Mouse (Mus musculus) splenic B cell, adult 2 months (primary cell): Measurements from ENCODE around the gene Ptma.

Experiments used
- DNase-seq: peaks from one replicate; pipeline ENCODE4 v3.0.0-alpha.2; 2011; ENCODE audit warnings: low read depth, low spot score
- H3K27me3 ChIP-seq: 2 replicates; pipeline ENCODE4 v1.6.1; 2012; ENCODE audit warnings: mild to moderate bottlenecking, low read length, moderate library complexity, mixed read lengths; ENCODE audit not compliant: control insufficient read depth, poor library complexity, insufficient read depth, severe bottlenecking
- H3K36me3 ChIP-seq: 2 replicates; pipeline ENCODE4 v1.6.1; 2012; ENCODE audit warnings: mild to moderate bottlenecking, low read length, moderate library complexity, mixed read lengths; ENCODE audit not compliant: control insufficient read depth, poor library complexity, insufficient read depth, severe bottlenecking

Gene Ptma

DNA sequence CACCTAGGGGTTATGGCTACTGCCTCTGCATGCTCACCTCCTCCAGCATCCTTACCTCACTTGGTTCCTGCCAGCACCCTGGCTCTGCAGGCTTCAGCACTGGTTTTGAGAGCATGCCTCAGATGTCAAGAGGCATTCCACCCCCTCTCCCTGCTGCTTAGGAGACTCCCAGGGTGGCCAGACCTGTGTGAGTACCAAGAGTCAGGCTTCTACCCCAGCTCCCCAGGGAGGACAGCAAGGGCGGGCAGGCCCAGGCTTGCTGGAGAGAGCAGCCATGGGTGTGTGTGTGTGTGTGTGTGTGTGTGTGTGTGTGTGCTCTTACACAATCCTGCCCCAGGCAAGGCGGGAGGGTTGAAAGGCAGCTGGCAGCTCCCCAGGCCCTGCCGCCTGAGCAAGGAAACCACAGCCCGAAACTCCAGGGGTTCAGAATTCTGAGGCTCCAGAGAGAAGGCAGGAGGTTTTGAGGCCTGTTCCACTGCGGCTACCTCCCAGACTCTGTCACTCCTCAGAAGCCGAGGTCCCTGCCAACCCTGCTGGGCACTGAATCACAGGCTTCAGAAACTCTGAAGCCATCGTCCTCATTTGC is 4.1 kb upstream of the Ptma start:
- no peaks in the 10 kb centered on the region for H3K36me3 ChIP-seq
- no peaks in the 10 kb centered on the region for H3K27me3 ChIP-seq
- no peak for DNase-seq

GRCm38 (mm10) chr1:86523776-86524618 is 2.5 kb upstream of the Ptma start:
- DNase-seq: no peak
- no peaks in the 10 kb centered on the region for H3K36me3 ChIP-seq
- no peaks in the 10 kb centered on the region for H3K27me3 ChIP-seq

- DNase-seq: peak; percentile 98
- Histone ChIP-seq H3K27me3 (no peaks in the 10 kb centered on the region), H3K36me3 (peaks cover 4% of the 10 kb centered on the region)
Measured at GRCm38 (mm10) chr1:86524619-86525498, 1.7 kb upstream of the Ptma start.

DNA sequence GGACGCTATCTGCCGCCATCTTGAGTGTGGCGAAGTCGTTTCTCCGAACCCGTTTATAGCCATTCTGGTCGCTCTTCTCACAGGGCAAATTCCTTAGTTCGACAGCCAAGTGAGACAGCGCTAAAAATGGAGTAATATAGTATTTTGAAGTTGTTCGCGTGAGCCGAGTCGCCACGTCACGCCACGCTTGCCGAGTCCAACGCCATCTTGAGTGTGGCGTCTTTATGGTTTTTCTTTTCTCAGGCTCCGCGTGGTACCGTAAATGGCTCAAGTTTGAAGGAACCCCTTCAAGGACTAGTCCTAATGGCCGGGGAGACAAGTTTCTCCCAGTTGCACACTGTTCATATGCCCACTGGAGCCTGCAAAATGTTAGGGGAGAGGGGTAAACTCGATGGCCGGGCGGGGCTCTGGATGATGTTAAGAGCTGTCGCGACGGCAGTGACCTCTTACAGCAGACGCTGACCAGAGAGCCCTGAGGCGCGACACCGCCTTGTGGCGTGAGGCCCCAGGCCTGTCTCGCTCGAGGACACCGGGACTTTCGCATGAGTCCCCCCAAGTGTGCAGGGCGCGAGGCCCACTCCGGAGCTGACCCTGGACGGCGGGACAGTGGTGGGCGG is 919 bp upstream of the Ptma start:
- no peak for DNase-seq
- Histone ChIP-seq H3K27me3 (no peaks in the 10 kb centered on the region), H3K36me3 (peaks cover 6% of the 10 kb centered on the region)

GRCm38 (mm10) chr1:86526789-86527598 is 468 bp downstream of the Ptma start:
- Histone ChIP-seq H3K36me3 (peaks cover 9% of the 10 kb centered on the region), H3K27me3 (no peaks in the 10 kb centered on the region)
- peak; percentile 49 for DNase-seq

DNA sequence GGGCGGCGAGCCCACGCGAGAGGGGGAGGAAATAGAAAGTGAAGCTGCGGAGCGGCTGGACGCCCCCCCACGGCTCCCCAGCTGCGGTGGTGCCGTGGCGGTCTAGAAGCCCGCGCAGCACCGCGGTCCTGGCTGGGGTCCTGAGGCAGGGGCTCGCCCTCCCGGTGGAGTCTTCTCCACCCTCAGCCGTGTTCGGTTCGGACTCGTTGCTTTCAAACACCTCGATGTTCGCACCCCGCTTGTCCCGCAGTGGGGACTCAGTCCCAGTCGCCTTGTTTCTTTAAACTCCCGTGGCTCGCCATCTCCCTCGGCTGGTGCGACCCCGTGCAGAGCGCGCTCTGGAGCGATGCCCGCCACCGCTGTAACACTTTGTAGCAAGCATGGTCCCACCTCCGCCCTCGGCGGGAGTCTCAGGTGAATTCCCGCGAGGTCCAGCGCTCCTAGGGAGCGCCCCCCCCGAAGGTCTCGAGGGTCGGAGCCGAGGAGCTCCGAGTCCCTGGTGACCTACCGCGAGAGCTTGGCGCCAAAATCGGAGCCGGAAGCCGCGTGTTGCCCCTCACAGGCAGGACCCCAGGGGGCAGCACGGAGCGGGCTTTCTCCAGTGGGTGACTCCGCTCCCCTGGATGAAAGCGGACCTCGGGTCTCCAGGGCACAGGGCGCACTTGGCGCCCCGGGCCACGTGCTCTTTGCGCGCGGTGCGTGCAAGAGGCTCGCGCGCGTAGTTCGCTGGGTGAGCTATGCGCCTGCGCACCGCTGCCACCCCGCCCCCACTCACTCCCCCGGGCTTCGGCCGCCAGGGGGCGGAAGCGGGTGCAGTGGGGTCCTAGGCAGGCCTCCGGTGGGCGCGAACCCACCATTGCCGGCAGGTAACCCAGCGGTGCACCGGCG is 1.3 kb downstream of the Ptma start:
- Histone ChIP-seq H3K36me3 (peaks cover 9% of the 10 kb centered on the region), H3K27me3 (no peaks in the 10 kb centered on the region)
- peak; percentile 94 for DNase-seq

- peaks cover 9% of the 10 kb centered on the region for H3K36me3 ChIP-seq
- DNase-seq: peak; percentile 65
- no peaks in the 10 kb centered on the region for H3K27me3 ChIP-seq
Measured at GRCm38 (mm10) chr1:86528571-86529180, 2.1 kb downstream of the Ptma start.

DNA sequence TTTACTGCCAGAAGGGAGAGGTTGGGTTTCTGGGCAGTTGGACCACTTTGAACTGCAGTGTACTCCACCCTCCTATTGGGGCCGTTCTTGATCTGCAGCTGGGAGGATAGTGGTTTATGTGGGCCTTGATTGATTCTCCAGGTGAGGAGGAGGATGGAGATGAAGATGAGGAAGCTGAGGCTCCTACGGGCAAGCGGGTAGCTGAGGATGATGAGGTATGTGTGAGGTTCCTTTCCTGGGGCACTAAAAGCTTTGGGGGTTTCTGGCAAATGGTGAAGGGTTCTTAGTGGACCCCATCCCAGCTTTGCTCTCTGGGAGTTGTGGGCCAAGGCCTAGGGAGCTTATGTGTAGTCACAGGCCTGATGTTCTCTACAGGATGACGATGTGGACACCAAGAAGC is 3.1 kb downstream of the Ptma start:
- peaks cover 9% of the 10 kb centered on the region for H3K36me3 ChIP-seq
- no peaks in the 10 kb centered on the region for H3K27me3 ChIP-seq
- no peak for DNase-seq

DNA sequence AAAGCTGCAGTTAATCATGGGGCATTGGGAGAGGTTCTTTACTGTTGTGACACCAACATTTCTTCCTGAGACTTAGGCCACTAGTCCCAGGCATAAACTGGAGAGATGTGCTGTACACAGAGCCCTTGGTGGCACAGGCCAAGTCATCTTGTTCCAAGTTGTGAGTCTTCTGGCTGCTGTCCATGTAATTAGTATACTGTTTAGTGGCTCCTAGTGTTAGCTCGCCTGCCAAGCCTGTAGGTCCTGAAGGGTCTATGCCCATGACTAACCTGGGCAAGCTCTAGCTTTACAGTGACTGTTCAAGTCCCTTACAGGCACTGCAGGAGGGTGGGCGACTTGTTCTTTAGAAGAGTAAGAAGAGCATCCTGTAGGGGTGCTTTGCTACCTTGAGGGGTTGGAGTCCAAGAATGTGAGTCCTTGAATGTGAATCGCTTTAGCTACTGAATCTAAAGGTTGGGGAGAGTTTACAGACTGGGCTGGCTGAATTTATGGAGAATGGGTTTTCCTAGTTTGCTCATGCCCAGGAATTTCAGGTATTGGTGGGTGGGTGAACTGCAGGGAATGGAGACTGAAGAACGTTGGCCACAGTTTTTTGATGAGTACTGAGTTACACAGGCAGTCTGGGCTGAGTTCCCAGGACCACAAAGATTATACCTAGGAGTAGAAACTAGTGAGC is 4.5 kb downstream of the Ptma start:
- Histone ChIP-seq H3K36me3 (peaks cover 9% of the 10 kb centered on the region), H3K27me3 (no peaks in the 10 kb centered on the region)
- peak; percentile 34 for DNase-seq

- Histone ChIP-seq H3K36me3 (peaks cover 9% of the 10 kb centered on the region), H3K27me3 (no peaks in the 10 kb centered on the region)
- DNase-seq: no peak
Measured at GRCm38 (mm10) chr1:86531547-86532321, 5.2 kb downstream of the Ptma start.

DNA sequence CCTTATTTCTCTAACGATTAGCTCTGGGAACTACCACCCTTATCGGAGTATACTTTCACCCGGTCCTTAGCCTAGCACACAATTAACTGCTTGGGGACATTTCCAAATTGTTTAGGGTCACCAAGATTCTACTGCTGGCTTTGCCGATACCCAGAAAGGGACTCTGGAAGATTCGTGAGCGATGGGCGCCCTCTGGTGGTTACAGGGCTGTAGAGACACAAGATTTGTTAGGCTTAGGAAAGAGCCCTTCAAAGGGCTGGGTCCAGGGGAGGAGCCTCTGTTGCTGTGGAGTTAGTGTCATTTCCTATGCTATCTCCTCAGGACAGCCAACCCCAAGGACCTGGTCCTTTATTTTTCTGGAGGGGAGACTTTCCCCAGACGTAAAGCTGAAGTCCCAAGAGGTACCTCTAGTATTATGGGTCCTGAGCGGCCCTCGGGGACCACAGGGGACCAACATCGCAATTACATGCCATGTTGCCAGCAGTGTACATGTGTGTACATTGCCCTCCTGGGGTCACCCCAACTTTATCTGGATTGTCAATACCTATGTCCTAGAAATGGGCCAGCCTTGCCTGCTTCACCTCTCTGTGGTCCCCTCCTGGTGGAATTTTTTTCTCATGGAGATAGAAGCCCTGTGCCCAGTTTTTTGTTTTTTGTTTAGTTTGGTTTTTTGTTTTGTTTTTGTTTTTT is 6.0 kb downstream of the Ptma start:
- H3K27me3 ChIP-seq: no peaks in the 10 kb centered on the region
- DNase-seq: peak; percentile 95
- peaks cover 9% of the 10 kb centered on the region for H3K36me3 ChIP-seq
